Mouse (Mus musculus): ENCODE results near the gene Tmie.

- TF ChIP-seq CTCF (IDR thresholded peaks at IDR 0.05) = no peak
- no peak for TF ChIP-seq EP300 (IDR thresholded peaks at IDR 0.05)
Measured at GRCm38 (mm10) chr9:110901204-110901603, 21.3 kb upstream of the Tmie start.
